Mouse (Mus musculus) olfactory bulb, adult 2 months (tissue): ENCODE data around the gene Bcas1.

Experiments
- CTCF ChIP-seq: fragments of 200-500 bp; IDR thresholded peaks from 2 replicates; pipeline ENCODE4 v1.5.1; 2012; ENCODE audit warnings: low read depth, mild to moderate bottlenecking, low read length, moderate library complexity; ENCODE audit not compliant: insufficient read depth
- POLR2A ChIP-seq: fragments of 200-500 bp; IDR thresholded peaks from 2 replicates; pipeline ENCODE4 v1.6.1; 2012; ENCODE audit warnings: mild to moderate bottlenecking, low read depth, low read length, moderate library complexity; ENCODE audit not compliant: insufficient read depth

- TF ChIP-seq CTCF (no peak), POLR2A (no peak)
Measured at GRCm38 (mm10) chr2:170447651-170448050, 20.0 kb upstream of the Bcas1 start.
